Mouse (Mus musculus): ENCODE measurements around the gene Cln6. TPM values are rescaled to one million over a fixed set of nuclear protein-coding genes. Genes with fewer than 3 reads are reported as not detected.
"Not testable (repeated sequence)": the region's sequence is repeated elsewhere in the genome, so short reads cannot be mapped to it uniquely, and the experiment has no call there.

Cln6 gene
- polyA plus RNA-seq (2014; fragmentation: Nextera tagmentation; extraction: Ambion mirVana) = 22.2 and 26.4 TPM in 2 replicates

GRCm38 (mm10) chr9:62838506-62839171, at the start of gene Cln6:
Gene Cln6 (plus strand): TSS chr9:62838785.
- peaks cover 18% of the 10 kb centered on the region for H3K4me1 ChIP-seq (ENCODE audit: control insufficient read depth, insufficient read depth, low read length)
- H3K27ac ChIP-seq (ENCODE audit: low read length) = peak within 1 kb of the TSS; percentile 93
- H3K36me3 ChIP-seq (ENCODE audit: control insufficient read depth, insufficient read depth, low read length) = no peaks in the 10 kb centered on the region
- peak within 1 kb of the TSS; percentile 76 for H3K4me2 ChIP-seq (replicated peaks; ENCODE audit: low read depth, low read length)
- no peaks in the 10 kb centered on the region for H3K9me3 ChIP-seq (ENCODE audit: control insufficient read depth, low read depth, low read length)
- no peaks in the 10 kb centered on the region for H3K27me3 ChIP-seq (ENCODE audit: control insufficient read depth, insufficient read depth, low read length)
- H3K9ac ChIP-seq (replicated peaks; ENCODE audit: low read depth, low read length) = peak within 1 kb of the TSS; percentile 92
- WGBS = under 1% methylated on average over 48 of the region's 48 CpGs
- peak; percentile 92 for ATAC-seq (ENCODE audit: insufficient number of reproducible peaks, insufficient read depth, low FRiP score, low read depth)
- H3K4me3 ChIP-seq (ENCODE audit: low read depth, low read length) = peak within 1 kb of the TSS; percentile 82

- Histone ChIP-seq H3K9ac (replicated peaks; ENCODE audit: low read depth, low read length) (no peak overlapping the region), H3K4me3 (ENCODE audit: low read depth, low read length) (no peak overlapping the region), H3K4me1 (ENCODE audit: control insufficient read depth, insufficient read depth, low read length) (no peaks in the 10 kb centered on the region), H3K27me3 (ENCODE audit: control insufficient read depth, insufficient read depth, low read length) (no peaks in the 10 kb centered on the region), H3K9me3 (ENCODE audit: control insufficient read depth, low read depth, low read length) (no peaks in the 10 kb centered on the region), H3K4me2 (replicated peaks; ENCODE audit: low read depth, low read length) (no peak overlapping the region), H3K27ac (ENCODE audit: low read length) (no peak overlapping the region), H3K36me3 (ENCODE audit: control insufficient read depth, insufficient read depth, low read length) (0 out of 2 replicates have a peak, but pooled peaks cover 2% of the 10 kb centered on the region)
- 91% methylated on average over 12 of the region's 12 CpGs for WGBS
- no peak for ATAC-seq (ENCODE audit: insufficient number of reproducible peaks, insufficient read depth, low FRiP score, low read depth)
These were observed 48.7 kb upstream of the Cln6 start for GRCm38 (mm10) chr9:62789856-62790255.

GRCm38 (mm10) chr9:62799218-62799617, 39.4 kb upstream of the Cln6 start:
- not testable (repeated sequence) for H3K4me1 ChIP-seq (ENCODE audit: control insufficient read depth, insufficient read depth, low read length); H3K4me3 ChIP-seq (ENCODE audit: low read depth, low read length); H3K9me3 ChIP-seq (ENCODE audit: control insufficient read depth, low read depth, low read length); H3K4me2 ChIP-seq (replicated peaks; ENCODE audit: low read depth, low read length); H3K27ac ChIP-seq (ENCODE audit: low read length); ATAC-seq (ENCODE audit: insufficient number of reproducible peaks, insufficient read depth, low FRiP score, low read depth); H3K9ac ChIP-seq (replicated peaks; ENCODE audit: low read depth, low read length); H3K27me3 ChIP-seq (ENCODE audit: control insufficient read depth, insufficient read depth, low read length)
- WGBS = 84% methylated on average over 2 of the region's 2 CpGs
- peaks cover 33% of the 10 kb centered on the region for H3K36me3 ChIP-seq (ENCODE audit: control insufficient read depth, insufficient read depth, low read length)

- peak overlapping the region; percentile 87 for H3K9ac ChIP-seq (replicated peaks; ENCODE audit: low read depth, low read length)
- no peak for ATAC-seq (ENCODE audit: insufficient number of reproducible peaks, insufficient read depth, low FRiP score, low read depth)
- peak overlapping the region; percentile 99 for H3K4me3 ChIP-seq (ENCODE audit: low read depth, low read length)
- peaks cover 20% of the 10 kb centered on the region for H3K4me1 ChIP-seq (ENCODE audit: control insufficient read depth, insufficient read depth, low read length)
- no peaks in the 10 kb centered on the region for H3K27me3 ChIP-seq (ENCODE audit: control insufficient read depth, insufficient read depth, low read length)
- no peaks in the 10 kb centered on the region for H3K9me3 ChIP-seq (ENCODE audit: control insufficient read depth, low read depth, low read length)
- H3K4me2 ChIP-seq (replicated peaks; ENCODE audit: low read depth, low read length) = peak overlapping the region; percentile 95
- WGBS = 10% methylated on average over 8 of the region's 8 CpGs
- no peak overlapping the region for H3K27ac ChIP-seq (ENCODE audit: low read length)
- no peaks in the 10 kb centered on the region for H3K36me3 ChIP-seq (ENCODE audit: control insufficient read depth, insufficient read depth, low read length)
These were observed 28.5 kb upstream of the Cln6 start for GRCm38 (mm10) chr9:62810095-62810494.

- H3K27ac ChIP-seq (ENCODE audit: low read length) = peak overlapping the region; percentile 96
These were observed 27.8 kb upstream of the Cln6 start for GRCm38 (mm10) chr9:62810543-62811515.

GRCm38 (mm10) chr9:62811516-62812121, 27.0 kb upstream of the Cln6 start, which contains the start of gene Fem1b:
Gene Fem1b (minus strand): TSS chr9:62811934.
- WGBS = under 1% methylated on average over 54 of the region's 68 CpGs
- H3K4me2 ChIP-seq (replicated peaks; ENCODE audit: low read depth, low read length) = peak within 1 kb of the TSS; percentile 95
- peak within 1 kb of the TSS; percentile 87 for H3K9ac ChIP-seq (replicated peaks; ENCODE audit: low read depth, low read length)
- peak within 1 kb of the TSS; percentile 96 for H3K27ac ChIP-seq (ENCODE audit: low read length)
- peaks cover 20% of the 10 kb centered on the region for H3K4me1 ChIP-seq (ENCODE audit: control insufficient read depth, insufficient read depth, low read length)
- no peaks in the 10 kb centered on the region for H3K36me3 ChIP-seq (ENCODE audit: control insufficient read depth, insufficient read depth, low read length)
- H3K27me3 ChIP-seq (ENCODE audit: control insufficient read depth, insufficient read depth, low read length) = no peaks in the 10 kb centered on the region
- H3K4me3 ChIP-seq (ENCODE audit: low read depth, low read length) = peak within 1 kb of the TSS; percentile 99
- no peaks in the 10 kb centered on the region for H3K9me3 ChIP-seq (ENCODE audit: control insufficient read depth, low read depth, low read length)
- ATAC-seq (ENCODE audit: insufficient number of reproducible peaks, insufficient read depth, low FRiP score, low read depth) = peak; percentile 89

More at GRCm38 (mm10) chr9:62810543-62811515, 27.8 kb upstream of the Cln6 start:
- H3K4me1 ChIP-seq (ENCODE audit: control insufficient read depth, insufficient read depth, low read length) = peaks cover 20% of the 10 kb centered on the region
- under 1% methylated on average over 57 of the region's 58 CpGs for WGBS
- peak overlapping the region; percentile 99 for H3K4me3 ChIP-seq (ENCODE audit: low read depth, low read length)
- ATAC-seq (ENCODE audit: insufficient number of reproducible peaks, insufficient read depth, low FRiP score, low read depth) = no peak; the same call in none of the 2 replicates
- H3K9me3 ChIP-seq (ENCODE audit: control insufficient read depth, low read depth, low read length) = no peaks in the 10 kb centered on the region
- H3K27me3 ChIP-seq (ENCODE audit: control insufficient read depth, insufficient read depth, low read length) = no peaks in the 10 kb centered on the region
- H3K4me2 ChIP-seq (replicated peaks; ENCODE audit: low read depth, low read length) = peak overlapping the region; percentile 95
- H3K9ac ChIP-seq (replicated peaks; ENCODE audit: low read depth, low read length) = peak overlapping the region; percentile 87
- no peaks in the 10 kb centered on the region for H3K36me3 ChIP-seq (ENCODE audit: control insufficient read depth, insufficient read depth, low read length)

- H3K27ac ChIP-seq (ENCODE audit: low read length) = peak overlapping the region; percentile 96
- H3K36me3 ChIP-seq (ENCODE audit: control insufficient read depth, insufficient read depth, low read length) = no peaks in the 10 kb centered on the region
- peaks cover 20% of the 10 kb centered on the region for H3K4me1 ChIP-seq (ENCODE audit: control insufficient read depth, insufficient read depth, low read length)
- H3K9ac ChIP-seq (replicated peaks; ENCODE audit: low read depth, low read length) = peak overlapping the region; percentile 87
- H3K4me3 ChIP-seq (ENCODE audit: low read depth, low read length) = peak overlapping the region; percentile 99
- no peaks in the 10 kb centered on the region for H3K9me3 ChIP-seq (ENCODE audit: control insufficient read depth, low read depth, low read length)
- no peaks in the 10 kb centered on the region for H3K27me3 ChIP-seq (ENCODE audit: control insufficient read depth, insufficient read depth, low read length)
- ATAC-seq (ENCODE audit: insufficient number of reproducible peaks, insufficient read depth, low FRiP score, low read depth) = no peak
- H3K4me2 ChIP-seq (replicated peaks; ENCODE audit: low read depth, low read length) = peak overlapping the region; percentile 62
- WGBS = 12% methylated on average over 14 of the region's 14 CpGs
These were observed 26.2 kb upstream of the Cln6 start for GRCm38 (mm10) chr9:62812216-62813049.
